Comparison of ENCODE assay signal across 8 mouse cellular contexts in the genomic region with DNA sequence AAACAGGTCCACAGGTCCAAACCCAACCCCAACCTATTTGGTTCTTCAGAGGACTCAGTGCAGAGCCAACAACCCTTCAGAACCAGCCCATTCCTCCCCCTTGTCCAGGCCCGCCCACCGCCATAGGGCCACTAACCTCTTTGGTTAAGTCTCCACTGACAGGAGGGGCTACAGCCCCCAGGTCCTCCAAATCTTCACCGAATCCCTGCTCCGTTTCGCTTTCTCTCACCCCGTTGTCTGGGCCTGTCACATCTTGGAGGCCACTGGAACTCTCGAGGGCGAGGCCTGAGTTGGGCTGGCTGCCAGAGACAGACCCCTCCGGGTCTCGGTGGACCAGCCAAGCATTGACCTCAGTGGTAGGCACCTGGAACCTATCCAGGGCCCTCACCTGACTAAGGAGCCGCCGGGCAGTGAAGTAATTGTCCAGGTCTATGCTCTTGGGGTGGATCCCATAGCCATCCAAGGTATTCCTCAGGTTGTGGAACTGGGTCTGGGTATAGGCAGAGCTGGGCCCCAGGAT. TPM values are rescaled to one million over a fixed set of nuclear protein-coding genes. Genes with fewer than 3 reads are reported as not detected.
DNase-seq lines count a peak whose midpoint lies in the region; ATAC-seq lines count a peak whose summit lies in the region.

No protein-coding gene starts in this region.

- no peak for ATAC-seq in embryonic facial prominence, embryonic 11.5 days (replicated peaks; ENCODE audit: insufficient number of reproducible peaks, low FRiP score, low TSS enrichment, low read depth)
- ATAC-seq in hindbrain, embryonic 14.5 days (ENCODE audit: low FRiP score): no peak
- no peak for ATAC-seq in liver, embryonic 12.5 days
- ATAC-seq in monocyte, adult 5-6 weeks (replicated peaks; ENCODE audit: insufficient number of reproducible peaks, low FRiP score, low TSS enrichment, poor library complexity, severe bottlenecking): no peak

- no peak overlapping the region for H3K9ac ChIP-seq in embryonic facial prominence, embryonic 11.5 days (replicated peaks; ENCODE audit: low read length)
- peak overlapping the region; percentile 9 for H3K9ac ChIP-seq in hindbrain, embryonic 14.5 days
- 0 out of 2 replicates have a peak overlapping the region, but pooled peaks have one; percentile 8 for H3K9ac ChIP-seq in liver, embryonic 12.5 days

- H3K4me2 ChIP-seq in embryonic facial prominence, embryonic 11.5 days (ENCODE audit: low read depth, low read length): peak overlapping the region; percentile 19
- peak overlapping the region; percentile 67 for H3K4me2 ChIP-seq in hindbrain, embryonic 14.5 days (replicated peaks)
- peak overlapping the region; percentile 89 for H3K4me2 ChIP-seq in liver, embryonic 12.5 days

- no peak overlapping the region for H3K4me3 ChIP-seq in embryonic facial prominence, embryonic 11.5 days (ENCODE audit: low read depth, low read length)
- no peak overlapping the region for H3K4me3 ChIP-seq in hindbrain, embryonic 14.5 days (replicated peaks; ENCODE audit: low read length)
- H3K4me3 ChIP-seq in liver, embryonic 12.5 days: no peak overlapping the region

- peaks cover 23% of the 10 kb centered on the region for H3K4me1 ChIP-seq in embryonic facial prominence, embryonic 11.5 days (ENCODE audit: control insufficient read depth, insufficient read depth, low read length)
- peaks cover 67% of the 10 kb centered on the region for H3K4me1 ChIP-seq in hindbrain, embryonic 14.5 days (replicated peaks; ENCODE audit: control insufficient read depth, insufficient read depth, low read length)
- peaks cover 79% of the 10 kb centered on the region for H3K4me1 ChIP-seq in liver, embryonic 12.5 days

- H3K36me3 ChIP-seq in embryonic facial prominence, embryonic 11.5 days (replicated peaks; ENCODE audit: control insufficient read depth, insufficient read depth, low read depth, low read length): peaks cover 2% of the 10 kb centered on the region; the same call in 1 of the 2 replicates
- H3K36me3 ChIP-seq in hindbrain, embryonic 14.5 days (replicated peaks; ENCODE audit: control insufficient read depth, insufficient read depth): peaks cover 28% of the 10 kb centered on the region
- peaks cover 46% of the 10 kb centered on the region for H3K36me3 ChIP-seq in liver, embryonic 12.5 days

- H3K9me3 ChIP-seq in embryonic facial prominence, embryonic 11.5 days (replicated peaks; ENCODE audit: control insufficient read depth, low read length): no peaks in the 10 kb centered on the region
- H3K9me3 ChIP-seq in hindbrain, embryonic 14.5 days (ENCODE audit: control insufficient read depth, low read length): no peaks in the 10 kb centered on the region
- H3K9me3 ChIP-seq in liver, embryonic 12.5 days (replicated peaks): no peaks in the 10 kb centered on the region

- peak; percentile 95 for DNase-seq in heart, adult 11 months
- DNase-seq in heart, adult 8-10 months (ENCODE audit: low spot score): no peak
- DNase-seq in embryonic facial prominence, embryonic 11.5 days (ENCODE audit: low spot score): no peak
- no peak for DNase-seq in hindbrain, embryonic 14.5 days (ENCODE audit: low spot score)
- DNase-seq in left cerebral cortex, adult 18-20 months (ENCODE audit: low spot score in 2 of 2): no peak
- no peak for DNase-seq in c-Kit-positive CD71-positive TER-119-positive erythroid progenitor cells, embryonic 14.5 days (ENCODE audit: low spot score)

- no peak overlapping the region for H3K27ac ChIP-seq in embryonic facial prominence, embryonic 11.5 days (replicated peaks; ENCODE audit: low read depth, low read length)
- no peak overlapping the region for H3K27ac ChIP-seq in hindbrain, embryonic 14.5 days
- 0 out of 2 replicates have a peak overlapping the region, but pooled peaks have one; percentile 6 for H3K27ac ChIP-seq in liver, embryonic 12.5 days

- H3K27me3 ChIP-seq in embryonic facial prominence, embryonic 11.5 days (ENCODE audit: control insufficient read depth, insufficient read depth, low read length): no peaks in the 10 kb centered on the region
- H3K27me3 ChIP-seq in hindbrain, embryonic 14.5 days (ENCODE audit: control insufficient read depth, insufficient read depth, low read length): no peaks in the 10 kb centered on the region
- no peaks in the 10 kb centered on the region for H3K27me3 ChIP-seq in liver, embryonic 12.5 days (replicated peaks)

- WGBS in embryonic facial prominence, embryonic 11.5 days: 86% methylated on average over 12 of the region's 12 CpGs
- 81% methylated on average over 12 of the region's 12 CpGs for WGBS in hindbrain, embryonic 14.5 days
- WGBS in liver, embryonic 12.5 days (ENCODE audit: insufficient replicate concordance): 86% methylated on average over 12 of the region's 12 CpGs

RNA-seq across cellular contexts. Expression of gene Nfe2l1, which starts 2.6 kb away (rescaled TPM):
- 100 to 1,000 TPM; 462 to 530 (median 477) TPM for total RNA-seq in heart, adult 8-10 months (2022)
- 30.3 and 32.5 TPM in 2 replicates for polyA plus RNA-seq in embryonic facial prominence, embryonic 11.5 days (2014; fragmentation: Nextera tagmentation; extraction: Ambion mirVana)
- 49.3 and 54.7 TPM in 2 replicates for polyA plus RNA-seq in hindbrain, embryonic 14.5 days (2014; fragmentation: Nextera tagmentation; extraction: Ambion mirVana)
- polyA plus RNA-seq in liver, embryonic 12.5 days (2016; fragmentation: Nextera tagmentation; extraction: Ambion mirVana): 26.7 and 32.4 TPM in 2 replicates
- total RNA-seq in monocyte, adult 5-6 weeks (2017): 56.7 to 65.5 TPM (median 62.2 TPM) in 3 replicates
- total RNA-seq in left cerebral cortex, adult 18-20 months (2021): 100 to 1,000 TPM; 292 to 305 TPM

RNA-seq across cellular contexts. Expression of gene Copz2, which starts 22.5 kb away (rescaled TPM):
- 10 to 100 TPM; 36.0 to 43.5 (median 41.1) TPM for total RNA-seq in heart, adult 8-10 months (2022)
- 61.1 and 61.2 TPM in 2 replicates for polyA plus RNA-seq in embryonic facial prominence, embryonic 11.5 days (2014; fragmentation: Nextera tagmentation; extraction: Ambion mirVana)
- 23.1 and 29.7 TPM in 2 replicates for polyA plus RNA-seq in hindbrain, embryonic 14.5 days (2014; fragmentation: Nextera tagmentation; extraction: Ambion mirVana)
- 25.6 and 26.7 TPM in 2 replicates for polyA plus RNA-seq in liver, embryonic 12.5 days (2016; fragmentation: Nextera tagmentation; extraction: Ambion mirVana)
- 0.48 TPM in 1 of 3 replicates, not detected in the others for total RNA-seq in monocyte, adult 5-6 weeks (2017)
- total RNA-seq in left cerebral cortex, adult 18-20 months (2021): 1 to 10 TPM; 5.9 to 6.3 TPM

RNA-seq across cellular contexts. Expression of gene Cbx1, which starts 38.2 kb away (rescaled TPM):
- 10 to 100 TPM; 30.9 to 33.4 (median 32.4) TPM for total RNA-seq in heart, adult 8-10 months (2022)
- polyA plus RNA-seq in embryonic facial prominence, embryonic 11.5 days (2014; fragmentation: Nextera tagmentation; extraction: Ambion mirVana): 160 and 179 TPM in 2 replicates
- polyA plus RNA-seq in hindbrain, embryonic 14.5 days (2014; fragmentation: Nextera tagmentation; extraction: Ambion mirVana): 52.5 and 57.7 TPM in 2 replicates
- polyA plus RNA-seq in liver, embryonic 12.5 days (2016; fragmentation: Nextera tagmentation; extraction: Ambion mirVana): 51.6 and 52.4 TPM in 2 replicates
- total RNA-seq in monocyte, adult 5-6 weeks (2017): 31.6 to 66.7 TPM (median 54.0 TPM) in 3 replicates
- total RNA-seq in left cerebral cortex, adult 18-20 months (2021): 10 to 100 TPM; 40.8 to 43.3 TPM

RNA-seq across cellular contexts. Expression of gene Snx11, which starts 49.8 kb away (rescaled TPM):
- 10 to 100 TPM; 11.6 to 14.5 (median 12.9) TPM for total RNA-seq in heart, adult 8-10 months (2022)
- 9.8 and 10.4 TPM in 2 replicates for polyA plus RNA-seq in embryonic facial prominence, embryonic 11.5 days (2014; fragmentation: Nextera tagmentation; extraction: Ambion mirVana)
- 37.9 and 42.5 TPM in 2 replicates for polyA plus RNA-seq in hindbrain, embryonic 14.5 days (2014; fragmentation: Nextera tagmentation; extraction: Ambion mirVana)
- 14.3 and 14.4 TPM in 2 replicates for polyA plus RNA-seq in liver, embryonic 12.5 days (2016; fragmentation: Nextera tagmentation; extraction: Ambion mirVana)
- total RNA-seq in monocyte, adult 5-6 weeks (2017): 40.6 to 60.6 TPM (median 40.8 TPM) in 3 replicates
- total RNA-seq in left cerebral cortex, adult 18-20 months (2021): 10 to 100 TPM; 48.8 to 48.9 TPM

Comparison
In these comparisons a context has a peak if more than half of its experiments do, and no peak if none do; other contexts are left out.
1. H3K4me2 ChIP-seq: peak in every context shown above with its lines; median percentile 89 in liver, embryonic 12.5 days; 67 in hindbrain, embryonic 14.5 days; 19 in embryonic facial prominence, embryonic 11.5 days.
2. RNA of gene Copz2, which starts 22.5 kb away (total RNA-seq): 36.0 to 43.5 TPM in heart, adult 8-10 months; 5.9 to 6.3 TPM in left cerebral cortex, adult 18-20 months and 0.48 TPM in monocyte, adult 5-6 weeks; every median in the first group is over 4 times any median in the second.